Mouse (Mus musculus) olfactory bulb, adult 2 months (tissue): ENCODE measurements around the gene Jdp2.

Experiments
- CTCF ChIP-seq: fragments of 200-500 bp; IDR thresholded peaks from 2 replicates; pipeline ENCODE4 v1.5.1; 2012; ENCODE audit warnings: low read depth, mild to moderate bottlenecking, low read length, moderate library complexity; ENCODE audit not compliant: insufficient read depth
- POLR2A ChIP-seq: fragments of 200-500 bp; IDR thresholded peaks from 2 replicates; pipeline ENCODE4 v1.6.1; 2012; ENCODE audit warnings: mild to moderate bottlenecking, low read depth, low read length, moderate library complexity; ENCODE audit not compliant: insufficient read depth

- TF ChIP-seq CTCF (no peak), POLR2A (no peak)
These were observed 42.2 kb downstream of the Jdp2 start for GRCm38 (mm10) chr12:85640852-85641563.
